Mouse (Mus musculus) spleen, adult 2 months (tissue): Measurements from ENCODE around the gene Lcn8.

Experiments
- CTCF ChIP-seq: fragments of 200-500 bp; IDR thresholded peaks from 2 replicates; pipeline ENCODE4 v1.5.1; 2011; ENCODE audit warnings: mild to moderate bottlenecking, inconsistent platforms; ENCODE audit not compliant: insufficient read depth, insufficient read length, insufficient replicate concordance; ENCODE audit errors: extremely low read depth
- POLR2A ChIP-seq: fragments of 200-500 bp; IDR thresholded peaks from 2 replicates; pipeline ENCODE4 v1.6.1; 2011; ENCODE audit warnings: low read depth, low read length, inconsistent platforms

- TF ChIP-seq CTCF, result no peak
- TF ChIP-seq POLR2A, result no peak
Measured at GRCm38 (mm10) chr2:25701001-25701400, 48.1 kb downstream of the Lcn8 start.
